Mouse (Mus musculus) E14TG2a.4 (cell line): ENCODE results near the gene Tnip1.

ENCODE experiments used
- CTCF ChIP-seq: conservative IDR thresholded peaks from 2 replicates; pipeline ENCODE4 v1.5.1; 2014; ENCODE audit warnings: low read length
- NANOG ChIP-seq: IDR thresholded peaks from 2 replicates; pipeline ENCODE4 v1.6.1; 2014; ENCODE audit warnings: borderline replicate concordance, low read length, mixed read lengths
- POU5F1 ChIP-seq: IDR thresholded peaks from 2 replicates; pipeline ENCODE4 v1.6.1; 2014; ENCODE audit warnings: low read length, borderline replicate concordance

GRCm38 (mm10) chr11:54899657-54900056, 63.1 kb downstream of the Tnip1 start:
- no peak for TF ChIP-seq CTCF
- no peak for TF ChIP-seq POU5F1
- TF ChIP-seq NANOG: no peak
